Mouse (Mus musculus): ENCODE data around the gene Kif17.

Kif17 gene

GRCm38 (mm10) chr4:138259482-138259881 is 9.2 kb downstream of the Kif17 start:
- no peak for DNase-seq (ENCODE audit: low read depth, low spot score)

DNA sequence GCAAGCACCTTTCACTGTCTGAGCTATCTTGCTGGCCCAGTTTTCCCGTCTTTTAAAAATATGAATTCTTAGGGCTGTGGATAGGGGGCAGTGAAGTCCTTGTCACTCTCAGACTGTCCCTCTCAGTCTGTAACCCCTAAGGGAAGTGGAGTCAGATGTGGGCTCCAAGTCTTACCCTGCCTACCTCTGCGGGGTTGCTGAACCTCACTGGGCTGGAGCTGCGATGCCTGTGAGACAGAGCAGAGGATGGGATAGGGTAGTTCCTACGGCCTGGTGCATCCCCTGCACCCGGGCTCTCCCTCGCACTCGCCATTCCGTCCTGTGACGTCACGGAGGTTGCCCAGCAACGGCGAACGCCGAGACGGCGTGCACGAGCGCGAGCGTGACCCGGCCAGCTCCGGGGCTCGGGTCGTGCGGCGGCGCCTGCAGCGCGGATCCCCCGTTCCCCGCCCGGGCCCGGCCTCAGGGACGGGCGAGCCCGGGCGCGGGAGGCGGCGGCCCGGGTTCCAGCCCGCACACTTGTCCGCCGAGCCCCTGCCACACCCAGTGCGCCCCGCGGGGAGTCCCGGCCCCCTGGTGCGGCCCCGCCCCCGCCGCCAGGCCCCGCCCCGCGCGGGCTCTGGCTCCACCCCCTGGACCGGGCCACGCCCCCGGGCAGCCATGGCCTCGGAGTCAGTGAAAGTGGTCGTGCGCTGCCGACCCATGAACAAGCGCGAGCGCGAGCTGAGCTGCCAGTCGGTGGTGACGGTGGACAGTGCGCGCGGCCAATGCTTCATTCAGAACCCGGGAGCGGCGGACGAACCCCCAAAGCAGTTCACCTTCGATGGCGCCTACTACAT is 11.8 kb downstream of the Kif17 start:
- peak; percentile 63 for DNase-seq (ENCODE audit: low read depth, low spot score)

- DNase-seq (ENCODE audit: low read depth, low spot score): no peak
These were observed 17.6 kb downstream of the Kif17 start for GRCm38 (mm10) chr4:138267869-138268268.

DNA sequence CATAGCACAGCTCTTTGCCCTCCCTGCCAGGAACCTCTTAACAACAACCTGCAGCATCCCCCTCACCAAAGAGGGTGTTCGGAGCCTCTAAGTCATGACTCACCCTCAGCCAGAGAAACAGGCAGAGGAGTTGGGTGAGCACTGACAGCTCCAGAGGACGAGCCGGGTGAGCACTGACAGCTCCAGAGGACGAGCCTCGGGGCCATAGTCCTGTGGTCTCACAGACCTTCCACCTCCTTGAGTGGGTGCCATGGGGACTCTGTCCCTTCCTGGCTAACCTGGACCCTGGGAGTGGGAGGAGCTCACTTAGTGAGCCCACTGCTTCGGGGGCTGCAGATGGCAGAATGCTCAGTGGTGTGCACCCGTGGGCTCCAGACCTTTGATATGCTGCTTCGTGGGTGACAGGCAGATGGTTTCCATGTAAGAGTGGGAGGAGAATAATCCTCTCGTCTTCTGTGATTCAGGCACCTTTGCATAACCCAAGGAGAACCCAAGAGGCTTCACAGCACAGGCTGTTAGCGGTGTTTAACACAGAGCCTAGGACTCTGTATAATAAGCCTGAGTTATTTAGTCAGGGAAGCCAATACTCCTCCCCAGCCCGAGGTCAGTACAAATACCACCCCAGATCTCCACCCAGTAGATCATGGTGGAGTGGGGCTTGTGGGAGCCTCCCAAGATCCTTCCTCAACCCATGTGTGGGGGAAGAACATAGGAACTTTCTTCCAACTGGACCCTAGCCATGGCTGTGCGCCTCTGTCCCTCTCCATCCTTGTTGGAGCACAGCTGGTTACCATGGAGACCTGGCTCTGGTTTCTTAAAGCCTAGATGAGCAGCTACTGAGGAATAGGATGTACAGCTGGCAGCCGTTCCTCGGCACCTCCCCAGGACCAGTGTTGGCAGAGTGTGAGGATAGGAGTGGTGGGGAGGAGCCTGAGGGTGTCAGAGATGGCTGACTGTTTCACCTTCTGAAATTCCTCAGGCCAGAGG is 22.1 kb downstream of the Kif17 start:
- no peak for DNase-seq (ENCODE audit: low read depth, low spot score)

- DNase-seq (ENCODE audit: low read depth, low spot score): no peak
These were observed 28.1 kb downstream of the Kif17 start for GRCm38 (mm10) chr4:138278346-138278745.

- peak; percentile 81 for DNase-seq (ENCODE audit: low read depth, low spot score)
These were observed 32.6 kb downstream of the Kif17 start for GRCm38 (mm10) chr4:138282834-138283233.

DNA sequence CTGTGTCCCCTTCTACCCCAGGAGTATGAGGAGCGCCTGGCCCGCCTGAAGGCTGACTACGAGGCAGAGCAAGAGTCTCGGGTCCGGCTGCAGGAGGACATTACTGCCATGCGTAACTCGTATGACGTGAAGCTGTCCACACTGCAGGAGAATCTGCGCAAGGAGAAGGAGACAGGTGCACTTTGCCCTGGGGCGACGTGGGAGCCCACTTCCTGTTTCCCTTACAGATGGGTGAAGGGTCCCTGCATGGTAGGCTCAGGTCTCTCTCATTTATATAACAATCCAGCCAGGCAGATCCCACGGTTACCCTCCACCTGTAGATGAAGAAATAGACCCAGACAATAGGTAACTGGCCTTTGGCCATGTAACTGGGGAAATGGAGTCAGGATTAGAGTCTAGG is 36.2 kb downstream of the Kif17 start:
- DNase-seq (ENCODE audit: low read depth, low spot score): no peak

DNA sequence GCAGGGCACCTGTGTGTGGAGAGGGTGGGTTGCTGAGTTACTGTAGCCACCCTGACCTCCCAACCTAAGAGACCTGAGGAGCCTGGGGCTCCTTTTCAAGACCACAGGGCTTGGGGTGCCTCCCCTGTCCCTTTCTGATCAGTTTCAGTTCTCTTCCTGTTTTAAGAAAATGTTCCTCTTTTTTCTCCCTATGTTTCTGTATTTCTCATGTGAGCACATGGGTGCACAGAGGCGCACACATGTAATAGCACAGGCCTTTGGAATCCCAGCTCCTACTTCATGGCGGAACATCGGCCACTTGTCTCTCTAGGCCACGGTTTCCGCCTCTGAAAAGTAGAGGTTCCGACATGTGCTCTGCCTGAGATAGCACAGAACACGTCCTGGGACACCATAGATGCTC is 38.5 kb downstream of the Kif17 start:
- no peak for DNase-seq (ENCODE audit: low read depth, low spot score)

GRCm38 (mm10) chr4:138292028-138292427 is 41.8 kb downstream of the Kif17 start:
- no peak for DNase-seq (ENCODE audit: low read depth, low spot score)

GRCm38 (mm10) chr4:138293261-138293948 is 43.2 kb downstream of the Kif17 start:
- no peak for DNase-seq (ENCODE audit: low read depth, low spot score)

DNA sequence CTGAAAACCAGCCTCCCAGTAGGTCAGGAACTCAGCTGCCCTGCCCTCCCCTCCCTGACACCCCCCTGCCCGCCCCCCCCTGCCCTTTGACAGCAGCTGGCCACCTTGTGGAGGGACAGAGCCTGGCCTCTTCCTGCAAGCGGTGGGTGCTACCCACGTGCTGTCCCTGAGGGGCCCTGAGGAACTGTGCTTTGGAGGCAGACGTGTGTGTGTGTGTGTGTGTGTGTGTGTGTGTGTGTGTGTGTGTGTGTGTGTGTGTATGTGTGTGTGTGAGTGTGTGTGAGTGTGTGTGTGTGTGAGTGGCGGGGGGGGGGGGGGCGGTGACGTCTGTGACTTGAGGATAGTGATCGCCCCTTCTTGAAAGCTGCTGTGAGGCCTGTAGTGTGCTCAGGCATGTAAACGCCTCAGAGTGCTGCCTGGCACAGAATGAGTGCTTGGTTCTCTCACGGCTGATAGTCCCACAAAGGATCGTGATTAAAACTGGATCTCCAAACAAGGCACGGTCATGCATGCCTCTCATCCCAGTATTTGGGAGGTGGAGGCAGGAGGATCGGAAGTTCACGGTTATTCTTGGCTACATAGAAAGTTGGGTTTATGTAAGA is 43.8 kb downstream of the Kif17 start:
- no peak for DNase-seq (ENCODE audit: low read depth, low spot score)

DNA sequence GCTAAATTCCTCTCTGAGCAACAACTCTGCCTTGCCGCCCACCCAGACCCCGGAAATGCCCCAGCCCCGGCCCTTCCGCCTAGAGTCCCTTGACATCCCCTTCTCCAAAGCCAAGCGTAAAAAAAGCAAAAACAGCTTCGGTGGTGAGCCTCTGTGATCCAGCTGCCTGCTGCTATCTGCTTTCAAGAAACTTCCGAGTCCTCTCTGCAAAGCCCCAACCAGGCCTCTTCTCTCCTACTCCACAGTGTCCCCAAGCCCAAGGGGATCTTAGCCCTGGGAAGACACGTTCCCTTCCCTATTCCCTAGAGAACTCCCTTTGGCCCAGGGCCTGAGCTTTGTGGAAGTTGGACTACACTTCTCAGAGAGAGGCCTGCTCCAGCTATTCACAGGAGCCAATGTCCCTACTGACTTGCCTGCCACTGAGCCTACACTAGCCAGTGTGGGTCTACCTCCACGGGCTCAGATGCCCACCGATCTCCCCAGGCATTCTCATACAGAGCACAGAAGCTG is 51.1 kb downstream of the Kif17 start:
- DNase-seq (ENCODE audit: low read depth, low spot score): no peak

DNA sequence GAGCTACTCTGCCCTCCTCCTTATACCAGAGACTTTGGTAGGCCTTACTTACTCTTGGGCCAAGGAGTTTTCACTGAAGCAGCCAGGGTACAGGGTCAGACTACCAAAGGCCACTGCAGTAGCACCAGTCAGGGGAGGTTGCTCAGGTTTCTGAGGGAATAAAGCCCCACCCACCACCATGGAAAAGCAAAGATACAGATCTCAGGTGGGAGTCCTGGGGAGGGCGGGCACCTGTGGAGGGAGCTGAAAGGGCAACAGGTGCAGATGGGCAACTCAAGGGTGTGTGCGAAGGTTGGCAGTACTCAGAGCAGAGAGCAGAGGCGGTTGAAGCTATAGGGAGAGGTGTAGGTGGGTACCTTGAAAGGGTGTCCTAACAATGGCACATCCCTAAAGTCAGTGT is 52.8 kb downstream of the Kif17 start:
- no peak for DNase-seq (ENCODE audit: low read depth, low spot score)

- DNase-seq (ENCODE audit: low read depth, low spot score): no peak
These were observed 53.5 kb downstream of the Kif17 start for GRCm38 (mm10) chr4:138303742-138304141.

- DNase-seq (ENCODE audit: low read depth, low spot score): peak; percentile 98
These were observed 54.3 kb downstream of the Kif17 start, which contains the start of gene Ddost for GRCm38 (mm10) chr4:138304340-138305104. Gene Ddost, plus strand, starts transcription at chr4:138304730.

DNA sequence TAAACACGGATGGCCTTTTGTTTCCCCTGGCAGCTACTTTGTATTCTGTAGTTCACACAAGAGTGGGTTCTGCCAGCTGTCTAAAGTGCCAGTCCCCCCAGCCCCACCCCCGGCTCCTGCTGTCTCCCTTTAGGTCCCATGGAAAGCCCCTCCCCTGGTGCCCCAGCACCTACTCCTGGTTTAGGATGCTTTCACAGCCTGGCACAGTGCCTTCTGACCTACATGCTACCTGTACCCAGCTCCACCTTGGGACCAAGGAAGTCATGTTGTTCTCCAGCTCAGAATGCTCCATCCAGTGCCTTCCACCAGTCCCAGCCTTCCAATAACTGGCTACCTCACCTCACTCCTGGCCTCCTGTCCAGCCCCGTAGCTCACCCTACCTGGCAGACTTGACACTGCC is 56.8 kb downstream of the Kif17 start:
- DNase-seq (ENCODE audit: low read depth, low spot score): no peak

DNA sequence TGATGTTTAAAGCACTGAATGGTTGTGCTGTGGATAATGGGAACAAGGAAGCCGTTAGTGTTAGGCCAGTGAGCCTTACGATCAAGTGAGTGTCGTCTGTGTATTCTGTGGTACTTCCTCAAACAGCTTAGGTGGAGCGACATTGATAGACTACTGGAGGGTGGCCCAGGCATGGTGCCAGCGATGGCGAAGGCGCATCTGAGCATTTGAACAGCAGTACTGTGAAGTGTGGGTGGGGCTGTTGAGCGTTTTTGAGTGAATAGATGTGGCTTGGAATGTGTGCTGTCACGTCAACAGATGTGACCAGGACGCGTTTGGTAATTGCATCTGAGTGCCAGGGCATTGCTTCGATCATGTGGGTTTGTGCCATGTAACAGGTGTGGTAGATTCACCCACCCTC is 57.5 kb downstream of the Kif17 start:
- no peak for DNase-seq (ENCODE audit: low read depth, low spot score)

GRCm38 (mm10) chr4:138310311-138310910 is 60.2 kb downstream of the Kif17 start:
- DNase-seq (ENCODE audit: low read depth, low spot score): no peak

- no peak for DNase-seq (ENCODE audit: low read depth, low spot score)
These were observed 61.4 kb downstream of the Kif17 start for GRCm38 (mm10) chr4:138311595-138311994.

- DNase-seq (ENCODE audit: low read depth, low spot score): no peak
These were observed 61.9 kb downstream of the Kif17 start for GRCm38 (mm10) chr4:138312105-138312504.
